ENCODE assay signal across 34 mouse cellular contexts in the genomic region with DNA sequence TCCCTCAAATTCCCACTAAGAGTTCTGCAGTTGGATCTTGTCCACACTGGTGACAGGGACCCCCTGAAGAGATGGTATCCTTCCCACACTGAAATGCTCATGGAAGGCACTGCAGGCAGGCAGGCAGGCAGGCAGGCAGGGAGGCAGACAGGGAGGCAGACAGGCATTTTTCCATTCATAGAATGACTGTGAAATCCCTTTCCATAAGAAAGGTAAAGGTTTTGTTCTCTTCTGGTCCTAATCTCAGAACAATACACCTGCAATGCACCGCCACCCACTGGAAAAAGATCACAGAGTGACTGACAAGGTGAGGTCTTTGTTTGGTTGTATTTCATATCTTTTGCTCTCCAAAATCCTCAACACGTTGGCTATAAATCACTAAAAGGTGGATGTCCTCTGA. TPM values are rescaled to one million over a fixed set of nuclear protein-coding genes. Genes with fewer than 3 reads are reported as not detected.
"Had no signal": no experiment of that assay in that cellular context is flagged by ENCODE, and none has a peak within 500 bp of the region (broad histone marks: within the 10 kb centered on the region; RNA-seq: fewer than 3 reads in every experiment).

No protein-coding gene starts in this region.

- H3K36me3 ChIP-seq: heart, embryonic 13.5 days; heart, embryonic 15.5 days; hindbrain, embryonic 10.5 days; hindbrain, embryonic 12.5 days; hindbrain, embryonic 13.5 days; hindbrain, embryonic 15.5 days; intestine, embryonic 15.5 days; kidney, embryonic 15.5 days had no signal

- ATAC-seq: hindbrain, embryonic 16.5 days; hindbrain, postnatal 0 days; inflammation-experienced regulatory T-cells, adult 6 months; intestine, embryonic 15.5 days; intestine, embryonic 16.5 days; intestine, postnatal 0 days had no signal

- H3K4me2 ChIP-seq: heart, embryonic 13.5 days; heart, embryonic 15.5 days; hindbrain, embryonic 12.5 days; hindbrain, embryonic 13.5 days; hindbrain, embryonic 14.5 days; hindbrain, embryonic 15.5 days; intestine, embryonic 15.5 days; kidney, embryonic 15.5 days had no signal

- H3K9ac ChIP-seq: heart, embryonic 13.5 days; heart, embryonic 15.5 days; hindbrain, embryonic 12.5 days; hindbrain, embryonic 13.5 days; hindbrain, embryonic 14.5 days; hindbrain, embryonic 15.5 days; intestine, embryonic 15.5 days; kidney, embryonic 15.5 days had no signal

- H3K4me1 ChIP-seq: heart, embryonic 13.5 days; heart, embryonic 15.5 days; hindbrain, embryonic 10.5 days; hindbrain, embryonic 12.5 days; hindbrain, embryonic 13.5 days; hindbrain, embryonic 15.5 days; intestine, embryonic 15.5 days; kidney, embryonic 15.5 days had no signal

- H3K9me3 ChIP-seq: heart, embryonic 13.5 days; heart, embryonic 15.5 days; hindbrain, embryonic 10.5 days; hindbrain, embryonic 12.5 days; hindbrain, embryonic 13.5 days; hindbrain, embryonic 15.5 days; intestine, embryonic 15.5 days; kidney, embryonic 15.5 days had no signal

- DNase-seq: heart, postnatal 10 days; heart, postnatal 14 days; heart, postnatal 36 days; heart, postnatal 4 days; kidney, adult 11 months; kidney, adult 18-20 months; kidney, adult 2 months; kidney, adult 8-10 months; kidney, adult 9 months; kidney, postnatal 10 days; kidney, postnatal 14 days; kidney, postnatal 25 days; kidney, postnatal 36 days; kidney, postnatal 4 days; layer of hippocampus, adult 9-11 months; layer of hippocampus, postnatal 36 days had no signal

- H3K4me3 ChIP-seq: heart, embryonic 13.5 days; heart, embryonic 15.5 days; hindbrain, embryonic 10.5 days; hindbrain, embryonic 12.5 days; hindbrain, embryonic 13.5 days; hindbrain, embryonic 15.5 days; intestine, embryonic 15.5 days; kidney, embryonic 15.5 days; layer of hippocampus, adult 2 months; left cerebral cortex, adult 2 months had no signal

- H3K27me3 ChIP-seq: heart, embryonic 13.5 days; heart, embryonic 15.5 days; hindbrain, embryonic 12.5 days; hindbrain, embryonic 13.5 days; hindbrain, embryonic 15.5 days; intestine, embryonic 15.5 days had no signal

- H3K27ac ChIP-seq: heart, embryonic 13.5 days; heart, embryonic 15.5 days; hindbrain, embryonic 10.5 days; hindbrain, embryonic 12.5 days; hindbrain, embryonic 13.5 days; hindbrain, embryonic 14.5 days; hindbrain, embryonic 15.5 days; hindbrain, postnatal 0 days; intestine, embryonic 15.5 days; kidney, embryonic 15.5 days; kidney, postnatal 0 days; layer of hippocampus, adult 2 months; left cerebral cortex, adult 2 months had no signal

RNA-seq across cellular contexts. Expression of a gene that starts 42.7 kb away (rescaled TPM):
- polyA plus RNA-seq: heart, postnatal 0 days; hindbrain, embryonic 14.5 days; hindbrain, embryonic 15.5 days; hindbrain, embryonic 16.5 days; hindbrain, postnatal 0 days; inflammation-experienced regulatory T-cells, adult 6 months had no signal
